Mouse (Mus musculus) lung, postnatal 14 days (tissue): ENCODE measurements at regions not wholly inside any gene's neighbourhood (a gene's known extent, or its start where the extent isn't known, plus 50 kb on each side); places are given as distances from the start of the nearest gene placed in this dataset.
A peak's percentile ranks its signal among the peaks of the same experiment; 100 is the strongest.

Source experiments
- DNase-seq: peaks from one replicate; pipeline ENCODE4 v3.0.0; 2021

DNA sequence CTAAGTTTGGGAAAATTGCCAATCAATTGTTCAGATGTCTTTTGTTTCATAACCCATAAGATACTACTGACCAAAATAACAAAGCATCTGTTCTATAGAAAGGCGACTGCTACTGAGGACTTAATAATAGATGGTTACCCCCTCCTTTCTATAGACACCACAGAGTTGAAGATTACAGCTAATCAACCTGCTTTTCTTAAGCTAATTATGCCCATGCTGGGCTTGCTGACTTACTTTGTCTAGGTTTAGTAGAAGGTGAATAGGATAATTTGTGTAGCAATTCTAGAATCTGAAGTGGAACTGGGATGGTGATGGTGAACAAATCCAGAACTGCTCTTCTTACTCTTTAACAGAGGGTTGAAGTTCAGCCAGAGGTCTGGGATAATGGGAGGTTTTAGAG, 53.8 kb upstream of the Tbx18 start:
- no peak for DNase-seq

DNA sequence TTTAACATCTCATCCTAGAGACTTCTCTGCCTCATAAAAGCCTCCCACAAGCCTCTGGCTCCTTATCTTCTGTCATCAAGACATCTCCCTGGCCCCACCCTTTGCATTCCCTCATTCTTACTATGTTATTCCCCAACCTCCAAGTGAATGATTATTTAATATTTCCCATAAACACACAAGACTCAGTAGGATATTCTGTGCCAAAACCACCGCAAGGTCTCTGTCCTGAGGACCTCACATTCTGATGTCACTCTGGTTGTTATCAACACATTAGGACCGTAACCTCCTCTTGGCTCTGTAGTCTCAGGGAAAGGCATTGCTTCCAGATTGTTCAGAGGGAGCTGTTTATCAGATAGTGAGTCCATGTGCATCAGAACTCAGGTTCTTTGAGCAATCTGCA, 80.7 kb upstream of the Tbx18 start:
- no peak for DNase-seq

GRCm38 (mm10) chr9:87822276-87822675, 91.2 kb upstream of the Tbx18 start:
- DNase-seq = no peak

- no peak for DNase-seq
Observed at GRCm38 (mm10) chr9:87824691-87825230, 93.7 kb upstream of the Tbx18 start.

DNA sequence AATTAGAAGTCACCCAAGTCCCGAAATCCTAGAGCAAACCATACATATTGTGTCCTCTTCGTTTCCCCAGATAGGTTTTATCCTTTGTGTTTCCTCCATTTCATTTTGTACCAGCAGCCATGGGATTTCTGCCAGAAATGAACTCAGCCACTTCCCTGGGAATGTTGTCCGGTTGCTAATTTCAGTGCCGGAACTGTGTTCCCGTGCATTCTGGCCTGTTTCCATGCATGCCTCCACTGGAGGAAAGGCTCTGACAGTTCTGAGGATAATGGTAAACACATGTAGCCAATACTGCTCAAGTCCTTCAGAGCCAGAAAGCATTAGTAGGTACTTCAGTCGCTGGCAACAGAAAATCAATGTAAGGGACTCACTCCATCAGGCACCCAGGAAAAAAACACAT, 112.8 kb upstream of the Tbx18 start:
- peak; percentile 45 for DNase-seq

DNA sequence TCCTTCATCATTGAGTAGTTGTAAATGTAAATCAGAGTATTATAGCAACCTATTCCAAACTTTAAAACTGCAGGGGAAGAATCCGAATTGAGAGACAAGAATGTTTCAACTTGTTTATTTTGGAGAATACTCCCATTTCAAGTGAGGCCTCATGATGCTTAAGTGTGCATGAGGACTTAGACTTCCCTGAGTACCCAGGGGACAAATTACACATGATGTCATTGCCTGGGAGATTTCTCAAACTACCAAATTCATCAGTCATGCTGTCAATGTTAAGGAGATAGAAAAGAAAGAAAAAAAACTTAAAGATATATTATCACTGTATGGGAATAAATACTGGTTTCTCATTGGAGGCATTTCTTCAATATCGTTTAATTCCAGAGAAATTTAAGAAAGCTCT, 113.4 kb upstream of the Tbx18 start:
- no peak for DNase-seq

- no peak for DNase-seq
Observed at GRCm38 (mm10) chr9:87848882-87849281, 117.8 kb upstream of the Tbx18 start.

- no peak for DNase-seq
Observed at GRCm38 (mm10) chr9:87850133-87850532, 119.1 kb upstream of the Tbx18 start.

DNA sequence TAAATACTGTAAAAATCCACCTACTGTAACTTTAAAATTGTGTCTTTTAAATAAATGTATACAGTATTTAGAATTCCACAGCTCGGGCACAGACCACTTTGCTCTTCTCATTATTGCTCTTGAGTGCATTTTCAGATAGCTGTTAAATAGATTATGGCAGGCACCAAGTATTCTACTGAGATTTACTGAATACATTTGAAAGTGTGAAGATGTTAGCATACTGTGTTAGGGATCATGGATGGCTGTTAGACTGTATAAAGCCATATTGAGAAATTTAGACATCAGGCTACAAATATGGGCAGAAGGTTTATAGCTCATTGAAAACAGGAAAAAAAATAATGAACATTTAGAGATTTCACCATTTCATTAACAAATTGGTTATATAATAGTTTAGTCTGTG, 130.5 kb upstream of the Tbx18 start:
- DNase-seq = no peak

- DNase-seq = no peak
Observed at GRCm38 (mm10) chr9:87865236-87865635, 134.2 kb upstream of the Tbx18 start.

DNA sequence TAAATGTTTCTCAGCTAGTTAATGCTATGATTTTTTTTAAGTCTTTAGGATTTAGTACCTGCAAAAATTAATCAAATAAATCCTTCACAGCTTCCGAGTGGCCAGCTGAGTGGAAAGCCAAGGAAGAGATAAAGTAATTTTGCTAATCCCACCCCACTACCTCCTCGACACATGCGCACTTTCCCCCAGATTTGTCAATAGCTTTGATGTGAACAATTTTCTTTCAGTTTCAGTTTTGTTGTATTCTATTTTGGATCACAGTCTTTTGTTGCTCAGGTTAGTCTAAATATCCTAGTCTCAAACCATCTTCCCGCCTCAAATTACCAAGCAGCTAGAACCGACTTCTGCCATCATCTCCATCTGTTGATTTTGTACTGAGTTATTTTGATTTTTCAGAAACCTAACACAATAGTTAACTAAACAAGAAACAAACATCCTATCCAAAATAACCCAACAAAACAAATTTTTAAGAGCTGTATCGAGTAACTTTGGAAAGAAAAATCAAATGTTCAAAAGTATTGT, 141.4 kb upstream of the Tbx18 start:
- no peak for DNase-seq

DNA sequence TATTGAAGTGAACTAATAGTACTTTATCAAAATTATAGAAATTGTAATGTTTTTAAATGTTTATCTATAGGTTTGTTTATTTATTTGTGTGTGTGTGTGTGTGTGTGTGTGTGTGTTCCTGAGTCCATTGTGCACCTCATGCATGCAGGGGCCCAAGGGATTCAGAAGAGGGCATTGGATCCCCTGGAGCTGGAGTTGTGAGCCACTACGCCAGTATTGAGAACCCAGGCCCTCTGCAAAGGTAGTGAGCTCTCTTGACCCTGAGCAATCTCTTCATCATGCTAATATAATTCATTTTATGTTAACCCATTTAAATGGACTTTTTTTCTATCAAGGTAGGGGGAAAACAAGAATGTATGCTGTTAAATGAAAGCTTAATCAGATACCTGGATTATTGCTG, 151.5 kb upstream of the Tbx18 start:
- DNase-seq = no peak

DNA sequence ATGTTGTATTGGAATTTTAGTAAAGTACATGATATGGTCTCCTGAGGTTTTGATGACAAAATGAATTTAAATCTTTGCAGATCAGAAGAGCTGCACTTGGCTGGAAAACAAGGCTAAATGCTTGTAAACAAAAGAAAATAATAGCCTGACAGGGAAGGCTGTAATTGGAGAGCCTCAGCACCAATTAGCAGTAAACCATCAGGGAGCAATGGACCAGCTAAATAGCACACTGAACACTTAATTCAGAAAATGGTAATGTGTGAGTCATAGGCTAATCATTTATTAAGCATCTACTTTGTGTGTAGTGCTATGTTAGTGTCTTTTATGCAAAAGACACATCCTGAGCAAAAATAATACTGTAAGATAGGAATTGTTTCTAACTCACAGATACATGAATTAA, 152.0 kb upstream of the Tbx18 start:
- DNase-seq = no peak

DNA sequence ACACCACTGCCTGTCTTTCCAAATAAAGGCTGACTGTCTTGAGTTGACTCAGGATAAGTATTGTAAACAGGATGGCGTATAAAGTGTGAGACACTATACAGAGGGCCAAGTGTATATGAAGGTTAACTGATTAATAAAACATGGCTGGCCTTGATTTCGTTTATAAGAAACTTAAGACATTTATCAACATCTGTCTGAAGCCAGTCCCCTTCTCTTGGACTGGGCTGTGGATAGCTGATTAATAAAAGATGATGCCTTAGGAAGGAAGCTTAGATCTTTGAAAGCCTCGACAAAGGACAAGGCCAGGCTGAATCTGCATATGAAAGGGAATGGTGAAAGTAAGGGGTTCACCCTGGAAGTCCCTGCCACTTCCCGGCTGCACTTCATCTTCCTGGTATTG, 163.0 kb upstream of the Tbx18 start:
- DNase-seq = no peak

DNA sequence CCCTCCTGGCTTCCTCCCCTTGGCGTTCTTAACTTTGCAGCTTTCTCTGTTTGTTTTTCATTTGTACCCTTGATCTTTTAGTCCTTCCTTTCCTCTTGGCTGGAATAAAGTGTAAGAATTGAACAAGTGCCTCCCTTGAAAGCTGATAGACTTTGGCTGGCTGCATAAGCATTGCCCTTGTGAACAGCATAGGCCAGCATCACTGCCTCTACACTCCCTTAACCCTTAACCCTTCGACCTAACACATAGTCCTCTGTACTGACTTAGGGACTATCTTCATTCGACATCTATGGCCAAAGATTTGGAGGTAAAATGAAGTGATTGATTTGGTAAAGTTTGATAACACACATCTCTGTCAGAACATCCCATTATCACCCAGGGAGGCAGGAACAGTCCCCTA, 163.5 kb upstream of the Tbx18 start:
- DNase-seq = no peak

- no peak for DNase-seq
Observed at GRCm38 (mm10) chr9:87895526-87895925, 164.5 kb upstream of the Tbx18 start.

- DNase-seq = no peak
Observed at GRCm38 (mm10) chr9:87897336-87897735, 166.3 kb upstream of the Tbx18 start.

DNA sequence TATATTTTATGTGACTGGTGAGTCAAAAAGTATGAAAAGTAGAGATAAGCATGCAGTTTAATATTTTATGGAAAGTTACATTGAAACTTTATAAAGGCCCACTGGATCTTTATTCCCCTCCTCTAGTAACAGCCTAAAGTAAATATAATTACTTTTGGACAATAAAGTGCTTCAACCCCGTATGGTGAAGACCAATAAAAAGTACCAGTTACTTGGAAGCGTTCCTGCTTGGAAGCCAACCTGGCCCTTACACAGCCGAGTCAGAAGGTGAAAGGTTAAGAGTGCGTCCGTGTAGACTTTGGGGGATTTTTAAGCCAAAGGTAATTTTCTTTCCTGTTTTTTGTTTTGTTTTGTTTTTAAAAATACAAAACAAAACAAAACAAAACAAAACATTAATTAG, 168.3 kb upstream of the Tbx18 start:
- DNase-seq = no peak

DNA sequence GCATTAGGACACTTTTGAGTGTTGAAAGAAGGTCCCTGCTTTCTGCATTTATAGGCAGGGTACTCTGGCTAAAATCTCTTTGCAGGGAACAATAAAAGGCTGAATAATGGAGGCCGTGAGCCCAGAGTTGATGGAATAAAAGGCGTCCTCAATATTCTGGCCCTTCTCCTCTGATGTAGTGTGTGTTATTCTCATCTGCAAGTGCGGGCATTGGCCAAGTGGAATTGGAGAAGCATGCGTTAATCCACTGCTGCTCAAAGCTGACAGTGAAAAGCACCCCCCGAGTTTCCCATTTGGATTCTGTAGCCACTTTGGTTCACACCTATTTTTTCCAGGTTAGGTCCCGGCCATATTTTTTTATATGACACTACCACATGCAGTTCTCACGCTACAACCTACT, 168.7 kb upstream of the Tbx18 start:
- DNase-seq = no peak

- no peak for DNase-seq
Observed at GRCm38 (mm10) chr9:87921291-87921690, 190.2 kb upstream of the Tbx18 start.

GRCm38 (mm10) chr9:87925151-87925550, 194.1 kb upstream of the Tbx18 start:
- no peak for DNase-seq

GRCm38 (mm10) chr9:87933230-87933629, 202.2 kb upstream of the Tbx18 start:
- DNase-seq = no peak

DNA sequence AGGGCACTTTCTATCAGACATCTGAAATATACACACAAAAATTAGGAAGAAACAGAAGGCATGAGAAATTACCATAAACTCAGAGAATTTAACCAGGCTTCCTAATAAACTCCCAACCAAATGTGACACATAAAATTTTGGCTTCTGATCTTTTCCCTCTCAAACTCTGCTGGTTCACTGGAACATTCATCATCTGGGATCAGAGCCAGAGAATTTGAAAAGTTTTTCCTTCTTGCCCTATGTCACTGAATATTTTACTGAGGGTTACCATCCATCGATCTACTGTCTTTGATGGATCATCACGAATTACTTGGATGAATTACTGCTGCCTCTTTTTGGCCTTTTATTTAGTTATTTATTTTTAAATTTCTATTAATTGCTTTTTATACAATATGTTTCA, 221.4 kb upstream of the Tbx18 start:
- no peak for DNase-seq

DNA sequence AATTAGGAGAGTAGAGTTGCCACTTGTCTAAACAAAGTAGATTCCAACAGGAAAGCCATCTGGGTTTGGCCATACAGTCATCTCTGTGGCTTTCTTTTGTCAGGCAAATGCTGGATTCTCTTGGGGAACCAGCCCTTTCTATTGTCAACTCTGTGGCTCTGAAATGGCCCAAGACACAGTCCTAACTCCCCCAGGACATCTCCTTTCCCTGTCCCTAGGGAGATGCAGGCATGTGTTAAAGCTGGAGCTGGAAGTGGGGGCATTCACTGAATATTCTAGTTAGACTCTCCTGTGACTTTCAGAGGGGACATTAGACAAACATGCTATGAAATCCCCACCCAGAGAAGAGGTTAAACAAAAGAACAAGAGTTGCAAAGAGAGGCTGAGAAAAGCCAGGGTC, 223.9 kb upstream of the Tbx18 start:
- DNase-seq = no peak

DNA sequence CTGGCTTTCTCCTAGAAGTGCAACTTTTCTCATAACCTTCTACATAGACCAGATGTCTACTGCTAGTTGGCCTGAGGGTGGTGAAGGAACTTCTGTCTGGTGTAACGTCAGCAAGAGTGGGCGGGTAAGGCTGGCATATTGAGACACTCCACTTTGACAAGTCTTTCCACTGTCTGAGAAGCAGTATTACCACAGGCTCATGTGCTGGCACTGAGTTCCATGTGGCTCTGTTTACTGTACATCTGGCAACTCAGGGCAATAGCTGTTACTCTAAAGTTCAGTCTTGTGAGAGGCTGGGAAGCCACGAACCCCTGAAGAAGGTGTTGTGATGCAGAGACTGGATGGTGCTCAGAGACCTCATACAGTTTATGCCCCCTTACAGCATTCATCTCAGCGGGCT, 230.7 kb upstream of the Tbx18 start:
- no peak for DNase-seq

DNA sequence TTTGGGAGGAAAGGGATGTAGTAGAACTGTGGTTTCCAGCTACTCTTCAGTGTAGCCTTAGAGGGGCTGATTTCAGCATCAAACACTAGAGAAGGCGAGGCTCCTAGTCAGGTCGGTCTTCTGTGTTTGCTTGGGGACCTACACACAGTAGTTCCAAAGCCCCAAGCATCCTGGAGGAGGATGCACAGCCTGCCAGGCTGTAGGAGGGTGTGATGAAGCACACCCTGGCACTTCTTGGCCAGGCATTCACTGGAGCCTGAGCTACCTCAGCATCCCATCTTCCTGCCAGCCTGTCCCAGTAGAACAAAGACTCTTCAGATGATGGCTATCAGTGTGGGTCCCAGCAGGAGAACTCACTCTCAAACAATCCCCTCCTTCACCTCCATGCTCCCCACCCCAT, 233.4 kb upstream of the Tbx18 start:
- no peak for DNase-seq
